Mouse (Mus musculus): Measurements from ENCODE around the gene Cacnb3. TPM values are rescaled to one million over a fixed set of nuclear protein-coding genes. Genes with fewer than 3 reads are reported as not detected.

The Cacnb3 gene
- total RNA-seq, 1 experiment from 2014 or later: 12.0 TPM

DNA sequence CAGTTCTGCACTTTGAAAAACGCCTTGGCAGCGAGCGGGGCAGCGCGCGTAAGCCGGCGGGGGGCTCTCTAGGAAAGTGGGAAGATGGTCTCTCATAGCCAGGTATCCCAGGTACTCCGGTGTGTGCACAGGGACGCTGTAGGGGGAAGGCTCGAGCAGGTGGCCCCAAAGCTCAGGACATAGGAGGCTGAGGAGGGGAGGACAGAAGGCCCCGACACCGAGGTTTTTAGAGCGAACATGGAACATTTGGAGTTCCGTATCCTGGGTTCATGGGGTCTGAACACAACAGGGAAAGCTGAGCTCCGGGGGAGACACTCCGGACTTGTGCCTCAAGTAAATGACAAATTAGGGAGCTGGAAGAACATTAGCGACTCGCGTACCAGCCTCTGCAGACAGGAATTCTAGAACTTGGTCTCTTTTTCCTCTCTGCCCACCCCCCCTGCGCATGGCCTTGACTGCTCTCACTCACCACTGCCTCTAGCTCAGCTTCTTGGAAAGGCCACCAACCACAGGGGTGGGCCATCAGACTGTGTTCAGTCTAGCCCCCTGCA lies 4.7 kb downstream of the Cacnb3 start:
- peak; percentile 59 for DNase-seq

DNA sequence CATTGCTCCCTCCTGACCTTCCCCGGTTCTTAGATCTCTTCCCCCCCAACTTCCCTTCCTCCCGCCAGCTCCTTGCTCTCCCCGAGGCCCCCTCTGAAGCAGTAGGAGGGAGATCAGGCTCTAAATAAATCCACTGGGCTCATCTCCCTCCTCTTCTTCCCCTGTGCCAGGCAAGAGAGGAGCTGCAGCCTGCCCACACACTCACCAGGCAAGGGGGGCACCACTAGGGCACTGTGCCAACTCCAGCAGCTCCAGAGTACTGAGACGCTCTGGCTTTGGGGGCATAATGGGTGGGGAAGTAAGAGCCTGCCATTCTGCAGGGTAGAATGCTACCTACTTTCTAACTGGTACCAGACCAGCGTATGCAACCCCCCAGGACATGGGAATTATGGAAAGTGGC lies 5.9 kb downstream of the Cacnb3 start:
- DNase-seq: peak; percentile 35

DNA sequence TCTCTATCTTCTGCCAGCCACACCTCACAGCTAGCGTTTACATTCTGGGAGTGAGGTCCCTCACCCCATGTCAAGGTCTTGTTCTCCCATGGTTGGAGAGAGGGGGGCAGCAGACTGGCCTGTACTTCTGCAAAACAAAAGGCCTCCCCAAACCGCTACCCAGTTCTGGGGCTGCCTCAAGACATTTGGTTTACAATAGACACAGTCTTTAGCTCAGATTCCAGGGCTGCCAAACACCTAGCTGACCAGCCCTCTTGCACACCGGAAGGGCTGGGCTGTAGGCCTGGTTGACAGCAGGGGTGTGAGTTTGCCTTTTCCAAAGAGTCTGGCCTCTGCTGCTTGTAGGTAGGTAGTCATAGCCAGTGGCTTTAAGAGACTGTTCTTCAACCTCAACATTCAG lies 6.5 kb downstream of the Cacnb3 start:
- DNase-seq: no peak

DNA sequence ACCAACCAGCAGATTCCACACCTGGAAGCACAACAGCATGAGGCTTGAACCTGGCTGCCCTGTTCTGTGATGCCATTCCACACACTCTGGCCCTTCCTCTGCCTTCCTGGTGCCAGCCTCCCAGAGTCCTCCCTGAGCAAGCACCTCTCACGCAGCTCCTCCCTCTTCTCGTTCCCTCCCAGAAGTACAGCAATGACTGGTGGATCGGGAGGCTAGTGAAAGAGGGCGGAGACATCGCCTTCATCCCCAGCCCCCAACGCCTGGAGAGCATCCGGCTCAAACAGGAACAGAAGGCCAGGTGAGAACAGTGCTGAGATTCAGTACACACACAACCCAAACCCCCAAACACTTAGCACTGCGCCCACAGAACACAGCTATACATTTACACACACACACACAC lies 9.5 kb downstream of the Cacnb3 start:
- no peak for DNase-seq

DNA sequence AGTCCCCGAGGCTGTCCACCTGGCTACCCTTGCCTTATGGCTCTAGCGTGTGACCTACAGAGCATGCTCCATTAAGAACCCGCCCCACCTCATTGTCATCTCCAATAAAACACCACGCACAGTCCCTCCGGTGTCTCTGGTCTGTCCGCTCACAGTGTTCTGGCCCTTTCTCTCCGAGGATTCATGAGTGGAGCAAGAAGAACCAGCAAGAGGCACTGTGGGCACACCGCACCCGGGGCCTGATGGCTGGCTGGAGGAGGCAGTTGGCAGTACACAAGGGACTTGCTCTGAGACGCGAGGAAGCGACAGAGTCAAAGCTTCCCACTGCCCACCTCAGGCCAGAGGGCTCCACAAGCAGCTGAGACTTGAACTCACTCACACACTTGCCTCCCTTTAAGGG lies 13.8 kb downstream of the Cacnb3 start:
- DNase-seq: no peak

DNA sequence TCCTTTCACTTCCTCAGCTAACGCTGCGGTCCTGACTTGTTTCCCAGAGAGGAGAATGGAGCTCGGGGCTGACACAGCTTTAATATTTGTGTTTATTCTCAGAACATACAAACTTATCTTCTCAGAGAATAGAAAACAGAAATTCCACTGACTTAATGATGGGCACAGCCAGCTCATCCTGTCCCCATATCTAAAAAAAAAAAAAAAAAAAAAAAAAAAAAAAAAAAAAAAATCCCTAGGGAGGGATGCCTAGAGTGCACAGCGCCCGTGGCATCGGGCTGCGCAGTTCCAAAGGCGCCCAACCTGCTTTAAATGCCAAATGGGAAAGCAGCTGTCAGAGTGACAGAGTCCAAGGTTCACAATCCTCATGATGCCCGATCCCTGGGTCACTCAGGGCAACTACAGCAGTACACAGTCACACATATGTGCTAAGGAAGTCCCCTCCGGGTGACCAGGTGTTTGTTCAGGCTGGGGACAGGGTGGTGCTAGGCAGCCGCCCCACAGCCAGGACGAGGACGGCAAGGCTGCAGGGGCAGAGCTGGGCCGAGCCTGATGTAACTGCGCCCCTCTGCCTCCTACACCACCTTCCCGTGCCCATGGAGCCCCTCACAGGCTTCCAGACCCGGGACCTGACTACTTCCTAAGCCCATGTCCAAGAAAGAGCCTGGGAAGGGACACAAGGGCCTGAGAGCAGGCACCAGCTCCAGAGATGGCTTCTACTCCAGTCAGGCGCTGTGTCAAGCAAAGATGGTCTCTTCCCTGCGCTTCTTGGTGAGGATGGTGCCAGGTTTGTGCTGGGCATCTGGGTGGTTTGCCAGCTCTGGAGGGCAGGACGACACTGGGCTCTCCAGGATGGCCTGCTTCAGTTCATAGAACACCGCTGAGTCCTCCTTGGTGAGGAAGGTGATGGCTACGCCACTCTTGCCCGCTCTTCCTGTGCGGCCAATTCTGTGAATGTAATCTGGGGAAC lies 14.7 kb downstream of the Cacnb3 start:
- DNase-seq: no peak

DNA sequence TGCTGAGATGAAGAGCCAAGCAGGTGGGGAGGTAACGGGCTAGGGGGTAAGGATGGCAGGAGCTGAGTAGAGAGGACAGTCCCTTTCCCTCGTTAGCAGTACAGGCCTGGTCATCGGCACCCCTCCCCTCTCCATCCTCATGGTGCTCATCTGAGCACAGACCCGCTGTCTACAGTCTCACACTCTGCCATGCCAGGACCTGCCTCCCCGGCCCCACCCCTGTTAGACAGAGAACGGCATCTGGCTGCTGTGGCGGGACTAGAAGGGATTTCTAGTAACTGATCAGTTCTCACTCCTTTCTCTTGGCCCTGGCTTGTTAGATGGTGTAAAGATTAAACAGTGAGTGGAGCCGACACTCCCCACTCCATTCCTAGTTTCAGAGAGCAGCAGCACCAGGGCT lies 16.1 kb downstream of the Cacnb3 start:
- no peak for DNase-seq

DNA sequence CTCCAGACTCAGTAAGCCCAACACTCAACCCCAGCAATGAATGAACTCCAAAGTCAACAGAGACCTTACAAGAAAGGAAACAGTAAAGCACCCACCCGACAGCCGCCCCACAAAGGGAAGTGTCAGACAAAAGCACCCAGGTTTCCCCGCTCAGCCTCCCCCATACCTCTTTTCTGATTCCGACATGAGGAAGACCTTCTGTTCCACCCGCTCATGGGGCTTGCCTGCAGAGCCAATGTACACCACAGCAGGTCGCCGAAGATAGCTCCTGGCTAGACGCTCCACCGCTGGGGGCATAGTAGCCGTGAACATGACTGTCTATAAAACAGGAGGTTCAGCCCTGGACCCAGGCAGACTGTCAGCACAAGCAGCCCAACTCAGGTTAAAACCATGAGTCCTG lies 16.7 kb downstream of the Cacnb3 start:
- DNase-seq: no peak

DNA sequence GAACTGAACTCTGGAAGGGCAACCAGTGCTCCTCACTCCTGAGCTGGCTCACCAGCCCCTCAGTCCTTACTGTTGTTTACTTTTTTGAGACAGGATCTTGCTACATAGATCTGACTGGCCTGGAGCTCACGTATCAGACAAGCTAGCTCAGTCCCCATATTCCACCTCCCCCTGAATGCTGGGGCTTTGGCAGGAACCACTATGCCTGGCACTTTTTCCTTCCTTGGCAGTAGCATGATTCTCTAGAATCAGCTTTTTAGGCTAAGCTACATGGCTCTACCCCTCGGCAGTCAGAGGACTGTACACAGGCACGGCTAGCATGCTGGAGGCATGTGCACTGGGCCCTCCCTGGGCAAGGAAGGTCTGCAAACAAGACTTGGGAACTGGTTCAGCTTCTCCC lies 17.4 kb downstream of the Cacnb3 start:
- DNase-seq: no peak

DNA sequence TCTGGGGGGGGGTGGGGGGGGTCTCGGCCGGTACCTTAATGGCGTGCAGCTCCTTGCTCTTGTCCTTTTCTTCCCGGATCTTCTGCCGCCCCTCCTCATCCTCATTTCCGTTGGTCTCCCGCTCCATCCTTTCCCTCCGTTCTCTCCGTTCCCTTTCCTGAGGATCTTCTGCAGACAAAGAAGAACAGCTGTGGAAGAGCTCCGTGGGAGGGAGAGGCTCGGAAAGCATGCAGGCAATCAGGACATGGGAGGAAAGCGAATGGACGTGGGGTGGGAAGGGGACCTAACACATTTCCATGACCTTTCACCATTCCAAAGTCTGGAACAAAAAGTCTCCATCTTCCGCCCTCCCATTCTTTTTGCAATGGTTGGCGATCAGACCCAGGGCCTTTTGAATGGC lies 20.8 kb downstream of the Cacnb3 start:
- no peak for DNase-seq

DNA sequence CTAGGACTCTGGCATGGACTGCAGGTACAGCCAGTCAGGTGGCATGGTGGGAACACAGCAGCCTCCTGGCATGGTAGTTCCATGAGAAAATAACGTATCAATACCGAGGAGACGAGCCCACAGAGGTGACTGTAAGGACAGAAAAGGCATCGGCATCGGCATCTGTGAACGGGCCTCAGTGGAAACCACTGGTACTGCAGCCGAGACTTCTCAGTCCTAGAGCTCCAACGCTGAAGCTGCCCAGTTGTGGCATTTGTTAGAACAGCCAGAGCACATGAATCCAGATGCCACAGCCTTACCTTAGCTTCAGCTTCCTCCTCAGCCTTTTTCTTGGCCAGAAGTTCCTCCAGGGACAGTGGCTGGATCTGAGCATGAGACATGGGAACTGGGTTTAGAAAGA lies 21.5 kb downstream of the Cacnb3 start:
- no peak for DNase-seq

DNA sequence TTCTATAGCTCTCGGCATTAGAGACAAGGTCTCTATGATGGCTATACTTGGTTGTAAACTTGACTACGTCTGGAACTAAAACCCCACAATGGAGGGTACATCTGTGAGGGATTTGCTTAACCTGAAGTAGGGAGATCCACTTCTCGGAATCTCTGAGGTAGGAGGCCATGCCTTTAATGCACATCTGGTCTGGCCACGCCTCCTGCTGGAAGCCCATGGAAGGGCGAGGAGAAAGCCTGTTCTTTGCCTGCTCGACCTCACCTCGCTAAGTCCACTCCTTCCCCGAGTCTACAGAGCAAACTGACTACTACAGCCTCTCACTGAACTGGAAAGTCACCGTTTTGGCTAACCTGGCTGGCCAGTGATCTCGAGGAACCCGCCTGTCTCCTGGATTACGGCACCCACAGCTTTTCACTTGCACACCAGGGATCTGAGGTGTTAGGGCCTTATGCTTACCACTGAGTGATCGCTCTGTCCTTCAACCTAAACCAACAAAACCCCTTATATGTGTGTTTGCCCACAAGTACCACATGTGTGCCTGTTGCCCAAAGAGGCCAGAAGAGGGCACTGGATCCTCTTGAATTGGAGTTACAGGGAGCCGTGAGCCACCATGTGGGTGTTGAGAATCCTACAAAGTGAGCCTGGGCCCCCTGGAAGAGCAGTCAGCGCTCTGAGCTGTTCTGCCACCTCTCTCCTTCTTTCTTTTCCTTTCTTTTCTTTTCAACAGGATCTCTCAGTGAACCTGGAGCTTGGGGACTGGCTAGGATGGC lies 26.5 kb downstream of the Cacnb3 start:
- no peak for DNase-seq

DNA sequence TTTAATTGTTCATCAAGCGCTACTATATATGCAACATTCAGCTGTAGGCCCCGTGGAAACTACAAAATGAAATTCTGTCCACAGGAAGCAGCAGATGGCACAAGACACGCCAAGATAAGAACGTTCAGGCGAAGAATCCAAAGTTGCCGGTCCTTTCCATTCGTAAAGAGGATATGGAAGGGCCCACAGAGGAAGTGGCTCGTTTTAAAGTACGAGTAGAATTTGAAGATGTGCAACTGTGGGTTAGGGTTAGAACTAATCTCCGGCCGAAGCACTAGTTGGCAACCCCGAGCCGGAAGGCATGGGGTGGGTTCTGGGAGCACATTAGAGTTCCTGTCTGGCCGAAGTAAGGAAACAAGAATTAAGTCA lies 31.5 kb downstream of the Cacnb3 start:
- DNase-seq: no peak

DNA sequence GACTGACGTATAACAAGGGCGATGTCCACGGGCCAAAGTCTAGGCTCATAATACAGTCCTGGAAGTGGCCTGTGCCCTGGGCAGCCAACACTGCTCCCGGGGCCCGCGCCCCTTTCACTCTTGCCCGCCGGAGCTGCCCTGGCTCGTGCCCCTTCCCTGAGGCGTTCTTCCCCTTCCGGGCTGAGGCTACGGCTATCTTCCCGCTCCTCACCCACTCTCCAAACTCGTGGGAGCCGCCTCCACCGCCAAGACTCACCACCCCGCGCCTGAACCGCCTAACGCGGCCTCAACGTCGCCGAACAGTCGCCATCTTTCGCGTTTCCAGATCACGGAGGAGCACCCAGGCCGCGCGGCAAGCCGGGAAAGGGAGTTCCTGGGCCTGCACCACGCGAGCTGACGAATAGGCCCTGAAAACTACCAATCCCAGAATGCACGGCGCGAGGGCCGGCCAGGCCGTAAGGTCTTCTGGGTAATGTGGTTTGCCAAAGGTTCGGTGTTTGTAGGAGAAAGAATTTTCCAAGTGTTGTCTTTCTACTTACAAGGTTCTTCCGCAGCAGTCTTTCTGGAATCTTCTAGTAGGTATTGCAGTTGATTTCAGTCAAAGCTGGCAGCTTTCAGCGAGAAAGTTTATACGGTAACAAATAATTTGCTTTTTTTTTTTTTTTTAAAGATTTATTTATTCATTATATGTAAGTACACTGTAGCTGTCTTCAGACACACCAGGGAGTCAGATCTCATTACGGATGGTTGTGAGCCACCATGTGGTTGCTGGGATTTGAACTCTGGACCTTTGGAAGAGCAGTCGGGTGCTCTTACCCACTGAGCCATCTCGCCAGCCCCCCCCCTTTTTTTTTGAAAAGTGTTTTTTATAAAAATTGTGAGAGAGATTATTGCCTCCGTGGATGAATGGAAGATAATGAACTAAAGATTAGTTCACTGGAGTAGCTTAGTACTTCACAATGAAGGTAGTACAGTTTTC lies 32.2 kb downstream of the Cacnb3 start, which contains the start of gene Ddx23:
TSS of gene Ddx23 (minus strand) at position 328 of the 979 bp plus-strand sequence.
- peak; percentile 97 for DNase-seq

DNA sequence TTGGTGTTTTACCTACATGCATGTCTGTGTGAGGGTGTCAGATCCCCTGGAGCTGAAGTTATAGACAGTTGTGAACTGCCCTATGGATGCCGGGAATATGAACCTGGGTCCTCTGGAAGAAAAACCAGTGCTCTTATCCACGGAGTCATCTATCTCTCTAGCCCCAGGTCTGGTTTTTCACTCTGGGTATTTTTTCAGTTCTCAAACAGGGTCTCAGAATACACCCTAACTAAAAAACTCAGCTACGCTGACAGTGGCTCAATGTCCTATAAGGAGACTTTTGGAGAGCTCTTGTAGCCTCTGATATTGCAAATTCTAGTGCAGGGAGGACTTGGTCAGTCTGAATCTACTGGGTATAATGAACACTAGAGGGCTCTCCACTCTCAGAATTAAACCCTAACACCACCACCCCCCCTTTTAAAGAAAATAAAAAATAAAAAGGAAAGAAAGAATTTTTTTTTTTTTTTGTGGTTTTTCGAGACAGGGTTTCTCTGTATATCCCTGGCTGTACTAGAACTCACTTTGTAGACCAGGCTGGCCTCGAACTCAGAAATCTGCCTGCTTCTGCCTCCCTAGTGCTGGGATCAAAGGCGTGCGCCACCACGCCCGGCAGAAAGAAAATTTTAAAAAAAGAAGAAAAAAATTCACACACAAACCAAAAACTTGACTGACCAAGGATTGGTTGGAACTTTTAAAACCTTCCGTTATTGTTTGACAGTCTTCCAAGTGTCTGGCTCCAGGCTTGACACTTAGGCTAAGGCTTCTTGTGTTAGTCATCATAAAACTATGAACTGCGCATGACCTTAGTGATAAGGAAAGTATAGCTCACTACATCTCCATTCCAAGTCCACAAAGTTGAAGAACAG lies 33.6 kb downstream of the Cacnb3 start:
- DNase-seq: no peak

DNA sequence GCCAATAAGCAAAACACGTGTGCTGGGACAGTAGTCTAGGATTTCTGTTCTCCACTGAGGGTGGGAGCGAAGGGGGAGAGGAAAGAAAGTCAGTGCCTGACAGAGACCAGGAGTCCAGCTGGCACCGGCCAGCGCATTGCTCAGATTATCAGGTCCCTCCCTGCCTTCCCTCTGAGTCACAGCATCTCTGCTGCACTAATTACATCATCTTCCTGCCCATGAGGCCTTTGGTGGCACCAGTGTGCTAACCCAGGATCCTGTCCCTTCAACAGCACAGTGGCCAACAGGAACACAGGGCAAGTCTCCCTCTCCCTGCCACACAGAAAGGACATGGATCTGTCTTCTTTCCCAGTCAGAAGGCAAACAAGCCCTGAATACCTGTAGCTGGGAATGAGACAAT lies 42.0 kb downstream of the Cacnb3 start:
- peak; percentile 75 for DNase-seq

DNA sequence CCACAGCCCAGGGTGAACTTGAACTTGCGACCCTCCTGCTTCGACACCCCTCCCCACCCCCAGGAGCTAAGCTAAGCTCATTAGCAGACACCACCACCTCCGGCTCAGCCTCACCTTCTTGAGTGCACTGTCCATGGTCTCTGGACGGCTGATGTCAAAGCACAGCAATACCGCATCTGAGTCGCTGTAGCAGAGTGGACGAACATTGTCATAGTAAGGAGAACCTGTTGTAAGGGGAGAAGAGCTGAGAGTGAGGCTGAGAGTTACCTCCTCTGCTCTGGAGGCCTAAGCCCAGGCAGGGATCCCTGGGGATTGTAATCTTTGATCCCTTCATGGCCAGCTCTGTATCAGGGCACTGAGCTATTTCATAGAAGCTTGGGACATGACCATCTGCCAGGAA lies 43.1 kb downstream of the Cacnb3 start:
- no peak for DNase-seq

DNA sequence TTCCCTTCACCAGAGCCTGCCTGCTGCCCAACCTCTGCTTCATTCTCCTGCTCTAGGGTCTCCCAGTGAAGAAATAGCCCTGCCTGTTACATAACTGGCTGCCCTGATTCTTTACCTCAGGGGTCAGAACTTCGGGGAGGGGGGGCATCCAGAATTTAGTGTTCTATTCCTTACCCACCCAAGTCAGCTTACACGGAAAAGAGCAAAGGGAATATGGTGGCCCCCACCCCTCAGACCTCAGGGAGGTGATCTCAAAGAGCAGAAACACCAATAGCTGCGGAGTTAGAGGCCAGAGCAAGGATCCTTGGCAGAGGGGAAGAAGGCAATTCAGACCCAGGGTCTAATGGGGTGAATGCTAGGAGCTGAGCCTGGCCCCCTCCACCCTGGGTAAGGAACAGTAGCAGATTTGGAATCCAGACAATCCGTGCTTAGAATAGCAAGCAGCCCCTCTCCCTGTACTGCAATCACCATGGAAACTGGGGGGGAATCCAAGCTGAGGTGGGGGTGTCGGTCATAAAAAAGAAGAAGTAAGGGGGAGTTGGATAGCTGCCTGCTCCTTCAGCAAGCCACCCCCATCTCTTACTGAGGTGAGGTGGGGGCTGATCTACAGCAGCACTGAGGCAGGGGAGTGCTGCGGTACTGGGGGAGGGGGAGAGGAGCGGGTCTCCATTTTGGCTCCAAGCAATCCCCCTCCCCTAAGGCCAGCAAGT lies 43.8 kb downstream of the Cacnb3 start:
- no peak for DNase-seq

DNA sequence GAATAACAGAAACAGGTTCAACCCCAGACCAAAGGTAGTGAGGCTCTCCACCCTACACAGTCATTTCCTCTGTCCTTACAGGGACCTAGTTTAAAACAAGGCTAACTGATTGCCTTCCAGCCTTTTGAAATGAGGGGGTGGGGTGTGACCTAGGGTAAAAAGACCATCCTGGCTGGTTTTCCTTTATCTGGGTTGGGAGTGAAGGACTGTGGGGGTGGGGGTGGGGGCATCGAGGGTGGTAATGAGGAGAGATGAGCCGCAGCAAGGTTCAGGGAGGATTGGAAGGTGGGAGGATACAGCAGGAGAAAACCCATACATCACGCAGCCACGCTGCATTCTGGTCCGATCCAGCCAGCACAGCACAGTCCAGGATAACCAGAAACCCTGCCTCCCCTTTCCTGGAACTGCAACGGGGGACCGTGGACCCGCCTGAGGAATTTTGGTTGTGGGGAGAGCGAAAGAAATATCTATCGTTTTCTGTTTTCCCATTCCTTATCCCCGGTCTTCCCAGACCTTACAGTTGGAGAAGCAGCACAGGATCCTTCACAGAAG lies 44.4 kb downstream of the Cacnb3 start:
- no peak for DNase-seq
